Mouse (Mus musculus) telencephalon, adult 2 months (tissue): ENCODE results near the gene Gm10273.

Experiments used
- DNase-seq: peaks from one replicate; pipeline ENCODE4 v3.0.0-alpha.2; 2011; ENCODE audit warnings: low read depth, low spot score

Gene Gm10273

DNA sequence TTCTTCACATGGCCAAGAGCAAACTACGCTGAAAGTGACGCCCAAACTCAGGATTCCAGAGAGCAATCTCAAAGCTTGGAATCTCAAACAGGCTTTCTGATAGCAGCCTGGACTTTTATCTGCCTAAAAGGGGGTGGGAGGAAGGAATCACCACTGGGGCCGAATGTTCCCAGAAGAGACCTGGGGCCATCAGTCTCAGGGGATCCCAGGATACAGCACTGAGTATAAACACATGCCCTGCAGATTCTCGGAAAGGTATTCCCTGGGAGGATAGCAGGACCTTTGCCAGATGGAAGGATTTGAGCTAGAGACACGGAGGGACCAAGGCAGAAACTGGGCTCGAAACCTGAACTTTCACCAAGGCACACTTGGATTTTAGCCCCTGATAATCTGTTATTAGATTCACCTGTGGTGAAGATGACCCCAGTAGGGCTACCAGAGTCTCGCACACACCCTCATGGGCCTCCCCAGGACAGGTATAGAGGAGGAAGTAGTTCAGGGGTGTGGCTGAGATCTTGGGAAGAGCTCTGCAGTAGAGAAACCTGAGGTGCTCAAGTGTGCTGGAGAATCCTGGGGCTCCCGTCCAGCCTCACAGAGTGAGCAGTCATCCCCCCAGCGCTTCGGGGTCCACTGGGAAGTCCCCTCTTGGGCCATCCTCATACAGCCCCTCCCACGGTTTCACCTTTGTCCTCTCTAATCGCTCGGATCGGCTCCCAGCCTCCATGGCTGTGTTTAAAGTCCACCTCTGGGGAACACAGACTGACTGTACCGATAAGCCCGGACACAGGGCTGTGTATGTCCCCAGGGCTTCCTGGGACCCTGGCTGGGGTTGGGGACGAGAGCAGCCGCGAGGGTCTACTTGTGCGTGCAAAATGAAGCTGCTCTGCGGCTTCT lies 7.7 kb downstream of the Gm10273 start, which contains the start of gene Pla2g12b:
Pla2g12b (plus strand) TSS at position 762 of the 894 bp plus-strand sequence.
- no peak for DNase-seq

DNA sequence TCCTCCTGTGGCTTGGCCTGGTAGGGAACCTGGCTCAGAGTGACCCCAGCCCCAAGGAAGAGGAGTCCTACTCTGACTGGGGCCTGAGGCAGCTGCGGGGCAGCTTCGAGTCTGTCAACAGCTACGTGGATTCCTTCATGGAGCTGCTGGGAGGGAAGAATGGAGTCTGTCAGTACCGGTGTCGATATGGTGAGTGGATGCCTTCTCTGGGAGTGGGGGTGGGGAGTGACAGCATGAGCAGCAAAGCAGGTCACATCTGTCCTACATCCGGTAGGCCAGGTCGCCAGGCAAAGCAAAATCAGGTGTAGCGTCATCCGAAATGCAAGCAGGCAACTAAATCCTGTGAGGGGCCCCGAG lies 8.3 kb downstream of the Gm10273 start:
- DNase-seq, result no peak

DNA sequence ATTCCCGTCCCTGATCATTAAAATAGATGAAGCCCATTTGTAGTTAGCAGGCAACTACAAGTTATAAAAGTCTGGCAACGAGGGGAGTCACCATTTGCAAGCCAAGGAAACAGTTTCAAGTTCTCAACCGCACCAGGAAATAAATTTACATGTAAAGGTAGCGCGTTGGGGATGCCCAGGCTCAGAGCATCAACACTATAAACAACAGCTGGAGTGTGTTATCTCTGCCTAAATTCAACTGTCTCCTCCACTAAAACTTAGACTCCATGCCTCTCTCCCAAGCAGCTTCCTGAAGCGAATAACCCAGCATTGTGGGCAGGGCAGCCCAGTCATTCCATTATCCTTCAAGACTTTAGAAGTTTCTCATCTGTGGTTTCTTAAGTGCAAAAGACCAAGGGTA lies 13.1 kb downstream of the Gm10273 start:
- no peak for DNase-seq

DNA sequence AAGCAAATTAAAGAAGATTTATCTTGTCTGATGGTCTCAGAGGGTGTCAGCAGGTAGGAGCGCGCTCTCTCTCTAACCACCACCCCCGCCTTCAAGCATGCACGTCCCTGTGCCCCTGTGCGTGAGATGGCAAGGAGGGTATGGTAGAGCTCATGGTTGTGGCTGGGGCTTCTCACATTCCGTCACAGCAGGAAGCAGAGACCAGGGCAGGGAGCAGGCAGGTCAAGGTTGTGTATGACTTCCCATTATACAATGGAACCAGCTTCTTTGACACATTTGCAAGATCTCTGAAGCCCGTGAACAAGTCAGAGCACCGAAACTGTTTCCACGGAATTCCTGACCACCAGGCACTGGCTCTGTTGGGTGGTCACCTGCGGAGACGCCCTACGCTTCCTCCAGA lies 14.8 kb downstream of the Gm10273 start:
- no peak for DNase-seq

DNA sequence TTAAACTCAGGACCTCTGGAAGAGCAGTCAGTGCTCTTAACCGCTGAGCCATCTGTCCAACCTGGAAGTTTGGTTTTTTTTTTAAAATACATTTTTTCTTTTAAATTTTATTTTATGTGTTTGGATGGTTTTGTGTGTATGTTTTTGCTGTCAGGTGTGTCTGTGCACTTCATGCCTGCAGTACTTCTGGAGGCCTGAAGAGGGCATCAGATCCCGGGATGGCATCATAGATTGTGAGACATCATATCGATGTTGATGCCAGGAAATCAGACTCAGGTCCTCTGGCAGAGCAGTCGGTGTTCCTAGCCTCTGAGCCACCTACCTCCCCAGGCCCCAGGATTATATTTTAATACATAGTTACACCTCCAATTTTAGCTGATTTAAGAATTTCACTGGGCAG lies 18.3 kb downstream of the Gm10273 start:
- no peak for DNase-seq

DNA sequence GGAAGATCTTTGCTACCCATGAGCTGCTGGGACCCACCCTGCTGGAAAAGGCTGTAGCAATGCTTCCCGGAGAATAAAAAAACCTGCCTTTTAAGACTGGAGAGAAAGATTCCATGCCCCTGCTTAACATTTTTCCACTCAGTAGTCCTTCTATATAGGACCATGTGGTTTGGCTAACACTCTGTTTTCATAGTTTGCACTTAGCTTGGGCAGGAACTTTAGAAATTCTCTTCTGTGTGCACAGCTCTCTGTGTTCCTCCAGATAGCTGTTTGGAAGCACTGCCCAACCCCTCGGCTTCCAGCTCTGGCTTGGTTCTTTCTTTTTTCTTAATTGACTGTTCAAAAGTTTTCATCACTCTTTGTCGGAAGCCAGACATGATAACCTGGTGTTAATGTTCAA lies 21.2 kb downstream of the Gm10273 start:
- DNase-seq, result no peak

DNA sequence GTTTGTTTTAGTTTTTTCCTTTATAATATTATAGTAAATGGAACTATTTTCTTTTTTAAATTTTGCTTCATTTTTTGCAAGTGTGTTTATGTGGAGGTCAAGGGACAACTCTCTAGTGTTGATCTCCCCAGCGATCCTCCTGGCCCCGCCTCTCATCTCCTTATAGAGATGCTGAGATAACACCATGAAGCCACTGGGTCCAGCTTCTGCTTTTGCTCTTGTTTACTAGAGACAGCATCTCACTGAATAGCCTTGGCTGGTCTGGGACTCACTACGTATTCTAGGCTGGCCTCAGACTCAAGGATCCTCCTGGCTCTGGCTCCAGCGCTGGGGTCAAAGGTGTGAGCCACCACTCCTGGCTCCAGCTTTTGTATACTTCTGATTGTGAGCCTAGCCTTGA lies 24.1 kb downstream of the Gm10273 start:
- no peak for DNase-seq

DNA sequence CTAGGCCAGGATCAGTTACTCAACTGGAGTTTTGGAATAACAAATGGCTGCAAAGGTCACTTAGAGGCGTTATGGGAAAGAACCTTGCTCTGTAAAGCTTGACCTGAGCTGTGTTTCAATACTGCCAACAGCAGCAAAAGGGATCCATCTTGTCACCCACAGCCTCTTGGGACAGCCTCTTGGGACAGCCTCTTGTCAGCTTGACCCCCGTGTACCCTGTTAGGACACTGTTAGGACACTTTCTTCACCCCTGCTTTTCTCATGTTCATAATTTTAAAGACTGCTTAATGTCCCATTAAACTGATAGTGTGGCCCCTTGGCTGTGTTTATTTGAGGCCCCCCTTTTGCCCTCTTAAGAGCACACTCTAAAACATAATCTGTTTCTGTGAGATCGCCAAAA lies 29.0 kb downstream of the Gm10273 start:
- no peak for DNase-seq

DNA sequence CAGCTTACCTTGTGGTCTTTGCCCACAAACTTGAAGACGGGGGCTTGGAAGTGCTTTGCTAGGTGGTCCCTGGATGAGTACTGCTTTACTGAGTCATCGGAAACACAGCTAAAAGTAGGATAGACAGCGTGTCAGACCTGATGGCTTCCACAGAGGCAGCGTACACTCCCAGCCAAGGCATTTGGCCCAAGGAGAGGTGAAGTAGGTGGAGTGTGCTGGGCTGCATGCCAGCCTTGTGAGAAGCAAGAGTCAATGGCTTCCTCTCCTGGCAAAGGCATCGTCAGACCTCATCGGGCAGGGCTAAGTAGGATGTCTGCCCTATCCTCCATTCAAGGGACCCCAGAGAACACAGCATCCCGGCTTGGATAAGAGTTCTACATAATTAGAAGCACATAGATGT lies 29.9 kb downstream of the Gm10273 start:
- no peak for DNase-seq

DNA sequence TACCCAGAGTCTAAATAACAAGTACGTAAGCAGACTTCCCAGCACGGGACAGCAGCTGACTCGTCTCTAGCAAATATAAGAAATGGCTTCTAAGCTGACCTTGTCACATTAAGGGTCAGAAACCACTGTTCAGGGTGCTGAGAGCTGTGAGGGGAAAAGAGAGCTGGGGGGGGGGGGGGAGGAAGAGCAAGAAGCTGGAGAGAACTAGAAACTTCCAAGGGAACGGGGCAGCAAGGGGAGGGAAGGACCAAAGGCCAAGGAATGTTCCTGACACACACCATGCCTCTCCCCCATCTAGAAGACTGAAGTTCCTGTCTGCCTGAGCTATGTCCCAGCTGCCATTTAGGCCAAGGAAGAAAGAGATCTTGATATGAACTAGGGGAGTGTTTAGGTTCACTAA lies 30.9 kb downstream of the Gm10273 start:
- no peak for DNase-seq

DNA sequence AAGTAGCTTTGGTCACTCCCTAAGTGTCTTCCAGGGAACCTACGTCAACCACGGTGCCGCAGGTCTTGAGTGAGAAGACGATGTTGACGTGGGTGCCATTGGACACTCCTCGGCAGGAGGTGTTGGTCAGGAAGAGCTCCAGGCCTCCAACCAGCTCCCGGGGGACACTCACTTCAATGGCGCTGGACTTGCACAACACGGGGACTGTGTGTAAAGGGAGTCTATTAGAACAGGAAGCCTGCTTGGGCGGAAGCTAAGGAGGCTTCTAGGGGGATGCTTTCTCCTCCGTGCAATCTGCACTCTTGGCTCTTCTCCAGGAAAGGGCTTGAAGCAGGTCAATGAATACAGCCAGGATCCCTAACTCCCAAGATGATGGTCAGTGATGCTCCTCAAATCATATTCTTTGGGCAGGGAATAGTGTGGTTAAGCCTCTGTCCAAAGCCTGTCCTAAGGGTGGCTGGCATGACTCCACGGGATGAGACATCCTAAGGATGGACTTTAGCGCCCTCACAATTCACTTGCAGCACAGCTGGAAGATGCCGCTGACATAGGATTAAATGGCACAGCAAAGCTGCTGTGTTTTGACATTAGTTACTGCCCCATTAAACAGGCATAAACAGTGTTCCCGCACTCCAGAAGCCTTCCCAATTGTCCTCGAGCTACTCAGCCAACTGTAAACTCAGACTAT lies 34.2 kb downstream of the Gm10273 start:
- no peak for DNase-seq

DNA sequence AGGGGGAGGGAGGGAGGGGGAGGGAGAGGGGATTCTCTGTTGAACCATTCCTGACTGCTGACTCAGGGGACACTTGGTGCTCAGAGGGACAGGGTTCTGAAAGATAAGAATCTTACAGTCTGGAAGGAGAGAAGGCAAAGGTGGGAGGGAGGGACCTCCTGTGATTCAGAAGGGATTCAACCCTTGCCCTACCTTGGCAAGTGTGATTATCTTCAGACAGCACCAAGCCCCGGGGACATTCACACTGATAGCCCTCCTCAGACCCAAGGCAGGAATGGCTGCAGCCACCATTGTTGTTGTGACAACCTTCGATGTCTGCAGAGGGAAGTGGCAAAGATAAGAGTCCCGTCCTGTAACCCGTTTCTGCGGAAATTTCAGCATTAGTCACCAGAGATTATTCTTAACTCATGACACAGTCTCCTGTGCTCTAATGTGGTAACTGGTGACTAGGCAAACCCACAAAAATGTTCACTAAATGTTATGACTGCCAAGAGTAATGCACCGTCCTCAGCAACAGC lies 35.3 kb downstream of the Gm10273 start:
- DNase-seq, result no peak

DNA sequence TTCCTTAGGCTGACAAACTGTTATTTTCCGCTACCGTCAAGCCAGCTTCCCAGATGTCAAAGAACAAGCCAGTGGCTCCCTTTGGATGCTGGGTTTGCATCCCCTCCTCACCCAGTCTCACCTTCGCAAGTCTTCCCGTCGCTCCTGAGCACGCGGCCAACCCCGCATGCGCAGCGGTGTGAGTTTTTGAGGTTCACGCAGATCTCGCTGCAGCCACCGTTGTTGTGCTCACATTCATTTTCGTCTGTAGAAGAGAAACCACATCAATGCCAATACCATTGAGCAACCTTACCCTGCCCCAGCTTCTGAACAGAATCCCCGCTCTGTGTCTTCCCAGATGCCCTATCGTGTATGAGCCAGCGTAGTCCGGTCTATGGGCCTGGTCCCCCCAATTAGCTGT lies 40.3 kb downstream of the Gm10273 start:
- DNase-seq, result no peak

DNA sequence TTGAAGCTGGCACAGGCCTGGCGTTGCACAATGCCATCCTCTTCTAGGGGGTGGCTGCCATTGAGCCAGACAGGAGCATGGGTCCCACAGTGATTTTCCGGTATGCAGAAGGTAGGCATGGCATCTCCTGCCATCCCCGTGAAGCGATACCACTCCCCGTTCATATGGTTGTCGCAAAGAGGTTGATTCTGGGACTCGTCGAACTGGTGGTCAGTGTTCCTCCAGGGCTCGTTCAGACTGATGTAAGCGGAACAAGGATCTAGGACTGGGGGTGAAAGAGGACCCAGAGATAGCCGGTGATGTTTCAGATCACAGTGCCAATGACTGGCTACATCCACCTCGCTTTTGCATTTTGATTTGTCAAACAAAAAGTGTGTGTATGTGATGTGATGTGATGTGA lies 43.2 kb downstream of the Gm10273 start:
- no peak for DNase-seq

DNA sequence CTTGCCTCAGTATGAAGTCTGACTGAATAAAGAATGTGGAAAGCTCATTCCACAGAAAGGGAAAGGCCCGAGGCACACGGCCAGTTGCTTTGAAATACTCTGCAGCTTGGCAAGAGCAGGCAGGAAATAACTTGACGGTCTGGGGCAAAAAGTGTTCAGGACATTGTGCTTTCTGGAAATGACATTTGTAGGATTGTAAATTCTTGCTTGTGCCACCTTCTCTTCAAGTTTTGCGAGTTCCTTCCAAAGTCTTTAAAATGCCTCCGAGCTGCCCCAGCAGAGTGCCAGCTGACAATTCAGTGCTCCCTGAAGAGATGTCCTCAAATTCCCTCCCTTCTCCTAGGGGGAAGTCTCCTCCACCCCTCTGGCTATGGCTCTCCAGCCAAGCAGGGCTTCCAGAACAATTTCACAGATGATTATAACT lies 44.1 kb downstream of the Gm10273 start:
- DNase-seq, result no peak

DNA sequence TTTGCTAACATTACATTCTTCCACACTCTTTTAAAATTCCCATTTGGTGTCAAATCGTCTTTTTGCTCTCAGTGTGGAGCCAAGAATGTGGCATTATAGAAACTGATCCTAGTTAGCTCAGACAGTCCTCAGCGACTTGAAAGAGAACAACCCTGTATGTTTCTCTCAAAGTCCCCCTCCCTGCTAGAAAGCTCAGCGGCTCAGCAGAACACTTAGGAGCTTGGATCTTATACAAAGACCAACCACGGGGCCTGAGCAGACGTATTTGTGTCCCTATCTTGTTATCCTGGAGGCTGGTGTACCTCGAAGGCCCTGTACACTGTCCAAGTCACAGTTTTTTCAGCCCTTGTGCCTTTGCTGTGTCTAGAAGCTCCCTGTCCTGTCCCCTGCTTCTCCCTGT lies 44.7 kb downstream of the Gm10273 start:
- DNase-seq, result no peak

DNA sequence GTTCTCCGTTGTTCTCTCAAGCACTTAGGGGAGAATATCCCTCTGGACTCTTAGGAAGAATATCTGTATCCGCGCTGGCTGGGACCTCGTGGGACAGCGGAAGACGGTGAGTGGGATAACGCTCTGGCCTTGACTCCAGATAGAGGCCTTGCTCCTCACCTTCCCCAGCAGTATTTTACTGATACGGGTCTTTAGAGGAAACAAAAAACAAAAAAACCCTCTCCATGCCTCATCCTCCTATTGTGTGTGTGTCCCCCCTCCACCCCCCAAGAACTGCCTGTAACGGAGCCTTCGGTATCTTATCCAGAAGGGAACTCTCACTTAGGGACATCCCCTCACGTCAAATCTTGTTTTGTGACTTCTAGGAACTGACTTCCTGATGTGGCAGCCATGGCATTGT lies 46.3 kb downstream of the Gm10273 start, which contains the start of gene Oit3:
Oit3 (minus strand) TSS at position 44 of the 400 bp plus-strand sequence.
- DNase-seq, result no peak

DNA sequence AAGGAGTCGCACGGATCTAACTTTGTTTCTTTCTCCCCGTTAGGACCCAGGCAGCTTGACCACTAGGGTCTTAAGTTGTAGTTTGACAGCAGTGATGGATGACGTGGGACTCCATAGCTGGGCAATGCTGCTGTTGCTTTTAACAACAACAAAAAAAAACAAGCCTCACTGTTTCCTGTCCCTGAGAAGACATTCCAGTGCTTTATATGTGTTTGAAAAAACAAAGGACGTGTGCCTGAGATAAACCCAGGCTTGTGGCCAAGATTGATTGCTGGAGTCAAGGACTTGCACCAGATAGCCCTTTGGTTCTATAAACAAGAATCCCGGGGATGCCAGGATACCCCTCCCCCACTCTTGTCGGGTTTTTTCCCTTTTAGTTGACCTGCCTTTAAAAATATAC lies 47.8 kb downstream of the Gm10273 start:
- DNase-seq, result no peak

DNA sequence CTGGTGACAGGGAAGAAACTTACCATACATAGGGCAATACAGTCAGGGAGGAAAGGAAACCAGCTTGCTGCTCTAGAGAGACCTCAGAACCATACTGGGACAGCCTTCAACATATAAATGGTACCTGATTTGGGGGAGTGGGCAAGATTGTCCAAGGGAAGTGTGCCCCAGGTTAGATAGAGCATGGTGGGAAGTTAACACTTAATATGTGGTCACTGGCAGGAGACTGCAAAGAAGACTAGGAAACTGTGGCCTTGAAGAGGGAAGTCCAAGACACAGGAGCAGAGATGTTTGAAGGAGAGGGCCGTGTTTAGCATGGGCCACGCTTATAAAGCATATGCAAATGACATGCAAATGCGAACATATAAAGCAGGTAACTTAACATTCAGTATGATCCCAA lies 48.7 kb downstream of the Gm10273 start:
- no peak for DNase-seq

DNA sequence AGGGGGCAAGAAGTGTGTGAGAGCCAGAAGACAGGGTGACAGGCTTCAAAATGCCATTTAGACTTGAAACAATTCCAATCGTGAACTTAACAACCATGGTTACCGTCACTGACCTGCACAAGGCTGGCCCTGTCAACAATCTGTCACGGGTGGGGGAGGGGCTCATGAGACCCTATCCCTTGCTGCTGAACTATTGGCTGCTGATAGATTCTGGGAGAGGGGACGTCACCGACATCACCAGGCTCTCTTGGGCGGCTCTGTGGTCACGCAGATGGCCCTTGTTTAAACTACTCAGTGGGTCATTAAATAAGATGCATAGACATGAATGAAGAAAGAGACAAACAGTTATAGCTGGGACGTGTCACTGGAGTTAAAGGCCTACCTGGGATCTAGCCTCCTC lies 49.2 kb downstream of the Gm10273 start:
- no peak for DNase-seq
